Mouse (Mus musculus) ES-E14 (cell line): ENCODE measurements around the gene Cryaa.

Experiments
- CHD2 ChIP-seq: IDR thresholded peaks from 2 replicates; pipeline ENCODE4 v1.6.1; 2014; ENCODE audit warnings: mild to moderate bottlenecking, low read depth, low read length, inconsistent platforms
- HCFC1 ChIP-seq: IDR thresholded peaks from 2 replicates; pipeline ENCODE4 v1.6.1; 2012; ENCODE audit warnings: low read length, inconsistent platforms, borderline replicate concordance; ENCODE audit not compliant: insufficient read depth
- ZC3H11A ChIP-seq: IDR thresholded peaks from 2 replicates; pipeline ENCODE4 v1.6.1; 2012; ENCODE audit warnings: low read depth, mild to moderate bottlenecking, inconsistent platforms, low read length, borderline replicate concordance
- ZNF384 ChIP-seq: IDR thresholded peaks from 2 replicates; pipeline ENCODE4 v1.6.1; 2012; ENCODE audit warnings: low read depth, low read length, inconsistent platforms

DNA sequence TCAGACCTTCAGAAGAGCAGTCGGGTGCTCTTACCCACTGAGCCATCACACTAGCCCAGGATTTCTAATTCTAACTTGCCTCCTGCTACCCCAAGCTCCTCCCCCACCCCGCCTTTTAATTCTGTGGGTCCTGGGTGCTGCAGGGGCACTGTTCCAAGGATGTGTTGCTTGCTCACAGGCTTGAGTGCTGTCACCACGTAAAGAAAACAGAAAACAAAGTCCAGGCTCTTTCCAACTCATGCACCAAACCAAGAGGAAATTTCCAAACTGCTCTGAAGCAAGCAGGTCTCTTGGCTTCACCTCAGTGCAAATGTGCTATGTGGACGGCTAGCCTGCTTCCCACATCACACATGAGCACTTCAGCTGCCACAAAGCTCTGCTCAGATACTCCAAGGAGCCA is 22.2 kb upstream of the Cryaa start:
- TF ChIP-seq HCFC1 (no peak), CHD2 (no peak), ZNF384 (no peak), ZC3H11A (no peak)
